Mouse (Mus musculus) liver, embryonic 15.5 days (tissue): Measurements from ENCODE around the gene Mei1. TPM values are rescaled to one million over a fixed set of nuclear protein-coding genes. Genes with fewer than 3 reads are reported as not detected.

Experiments
- ATAC-seq: fragments of 200-750 bp; cut with Nextera tagmentation; 2 replicates; pipeline ENCODE4 v1.8.0; 2017; ENCODE audit warnings: moderate number of reproducible peaks, mild to moderate bottlenecking, moderate library complexity; ENCODE audit not compliant: insufficient read depth
- H3K27ac ChIP-seq: fragments of 300-500 bp; sonication (generic); replicated peaks from 2 replicates; pipeline ENCODE4 v1.5.1; 2015; ENCODE audit warnings: mild to moderate bottlenecking, inconsistent platforms
- H3K27me3 ChIP-seq: fragments of 300-500 bp; sonication (generic); 2 replicates; pipeline ENCODE4 v1.6.1; 2015; ENCODE audit warnings: mild to moderate bottlenecking, inconsistent platforms
- H3K36me3 ChIP-seq: fragments of 300-500 bp; sonication (generic); replicated peaks from 2 replicates; pipeline ENCODE4 v1.6.1; 2015; ENCODE audit warnings: moderate library complexity, mild to moderate bottlenecking, inconsistent platforms
- H3K4me1 ChIP-seq: fragments of 300-500 bp; sonication (generic); replicated peaks from 2 replicates; pipeline ENCODE4 v1.6.1; 2015; ENCODE audit warnings: inconsistent platforms
- H3K4me2 ChIP-seq: fragments of 300-500 bp; sonication (generic); 2 replicates; pipeline ENCODE4 v1.6.1; 2015; ENCODE audit warnings: moderate library complexity, mild to moderate bottlenecking, inconsistent platforms
- H3K4me3 ChIP-seq: fragments of 300-500 bp; sonication (generic); replicated peaks from 2 replicates; pipeline ENCODE4 v1.5.1; 2015; ENCODE audit warnings: mild to moderate bottlenecking, inconsistent platforms
- H3K9ac ChIP-seq: fragments of 300-500 bp; sonication (generic); 2 replicates; pipeline ENCODE4 v1.6.1; 2015; ENCODE audit warnings: moderate library complexity, mild to moderate bottlenecking, inconsistent platforms
- H3K9me3 ChIP-seq: fragments of 300-500 bp; sonication (generic); replicated peaks from 2 replicates; pipeline ENCODE4 v1.6.1; 2016; ENCODE audit warnings: inconsistent platforms
- WGBS: fragments of 180-500 bp; shearing (Covaris S2); methylation state at CpG from one replicate; pipeline ENCODE4 v1.1.7; 2015; ENCODE audit warnings: mixed read lengths; ENCODE audit not compliant: insufficient replicate concordance; 5-methylcytosine and 5-hydroxymethylcytosine counted together
- polyA plus RNA-seq: library from polyadenylated mRNA; unstranded; fragments of >200 nt; fragmentation: Nextera tagmentation; extraction: Ambion mirVana; gene quantifications from 2 replicates; pipeline ENCODE4 v1.2.1, GENCODE M21; 2015

Mei1 gene
- polyA plus RNA-seq, 1 experiment from 2014 or later: not detected

GRCm38 (mm10) chr15:82164496-82164895 is 94.7 kb downstream of the Mei1 start:
- WGBS: 19% methylated on average over 7 of the region's 7 CpGs
- Histone ChIP-seq H3K9ac (peak overlapping the region; percentile 36), H3K27ac (peak overlapping the region; percentile 90), H3K9me3 (no peaks in the 10 kb centered on the region), H3K4me1 (peaks cover 90% of the 10 kb centered on the region), H3K4me2 (peak overlapping the region; percentile 52), H3K36me3 (no peaks in the 10 kb centered on the region), H3K27me3 (no peaks in the 10 kb centered on the region), H3K4me3 (0 out of 2 replicates have a peak overlapping the region, but pooled peaks have one; percentile 5)
- ATAC-seq: peak; percentile 69

GRCm38 (mm10) chr15:82165332-82166239 is 95.8 kb downstream of the Mei1 start:
- H3K4me3 ChIP-seq: peak overlapping the region; percentile 31
- peaks cover 79% of the 10 kb centered on the region for H3K4me1 ChIP-seq
- no peaks in the 10 kb centered on the region for H3K27me3 ChIP-seq
- peak overlapping the region; percentile 60 for H3K4me2 ChIP-seq
- peaks cover 10% of the 10 kb centered on the region for H3K36me3 ChIP-seq
- 0 out of 2 replicates have a peak overlapping the region, but pooled peaks have one; percentile 7 for H3K9ac ChIP-seq
- H3K27ac ChIP-seq: peak overlapping the region; percentile 90
- H3K9me3 ChIP-seq: no peaks in the 10 kb centered on the region
- WGBS: 44% methylated on average over 8 of the region's 8 CpGs
- no peak for ATAC-seq

- no peaks in the 10 kb centered on the region for H3K27me3 ChIP-seq
- 0 out of 2 replicates have a peak overlapping the region, but pooled peaks have one; percentile 7 for H3K9ac ChIP-seq
- WGBS: 57% methylated on average over 22 of the region's 22 CpGs
- no peaks in the 10 kb centered on the region for H3K9me3 ChIP-seq
- peak overlapping the region; percentile 60 for H3K4me2 ChIP-seq
- peaks cover 19% of the 10 kb centered on the region for H3K36me3 ChIP-seq
- H3K27ac ChIP-seq: peak overlapping the region; percentile 90
- H3K4me3 ChIP-seq: peak overlapping the region; percentile 31
- H3K4me1 ChIP-seq: peaks cover 70% of the 10 kb centered on the region
- no peak for ATAC-seq
These were observed 96.7 kb downstream of the Mei1 start for GRCm38 (mm10) chr15:82166240-82167100.

GRCm38 (mm10) chr15:82167201-82168168 is 97.7 kb downstream of the Mei1 start:
- Histone ChIP-seq H3K27me3 (no peaks in the 10 kb centered on the region), H3K4me1 (peaks cover 61% of the 10 kb centered on the region), H3K4me2 (no peak overlapping the region), H3K27ac (peak overlapping the region; percentile 90), H3K9me3 (no peaks in the 10 kb centered on the region), H3K36me3 (peaks cover 29% of the 10 kb centered on the region), H3K4me3 (no peak overlapping the region), H3K9ac (no peak overlapping the region)
- WGBS: 79% methylated on average over 23 of the region's 23 CpGs
- ATAC-seq: no peak

GRCm38 (mm10) chr15:82169671-82170070 is 99.9 kb downstream of the Mei1 start:
- no peak overlapping the region for H3K4me3 ChIP-seq
- peaks cover 40% of the 10 kb centered on the region for H3K4me1 ChIP-seq
- H3K4me2 ChIP-seq: no peak overlapping the region
- peaks cover 50% of the 10 kb centered on the region for H3K36me3 ChIP-seq
- WGBS: 78% methylated on average over 5 of the region's 5 CpGs
- no peak overlapping the region for H3K27ac ChIP-seq
- ATAC-seq: no peak
- no peaks in the 10 kb centered on the region for H3K27me3 ChIP-seq
- no peaks in the 10 kb centered on the region for H3K9me3 ChIP-seq
- H3K9ac ChIP-seq: no peak overlapping the region

- ATAC-seq: no peak
These were observed 100.9 kb downstream of the Mei1 start for GRCm38 (mm10) chr15:82170437-82171377.

GRCm38 (mm10) chr15:82172648-82173047 is 102.9 kb downstream of the Mei1 start:
- no peak overlapping the region for H3K4me3 ChIP-seq

More at GRCm38 (mm10) chr15:82170437-82171377, 100.9 kb downstream of the Mei1 start:
- peaks cover 30% of the 10 kb centered on the region for H3K4me1 ChIP-seq
- H3K4me2 ChIP-seq: no peak overlapping the region
- no peak overlapping the region for H3K4me3 ChIP-seq
- H3K36me3 ChIP-seq: peaks cover 60% of the 10 kb centered on the region
- 88% methylated on average over 36 of the region's 36 CpGs for WGBS
- H3K27ac ChIP-seq: no peak overlapping the region
- H3K27me3 ChIP-seq: no peaks in the 10 kb centered on the region
- H3K9me3 ChIP-seq: no peaks in the 10 kb centered on the region
- no peak overlapping the region for H3K9ac ChIP-seq

GRCm38 (mm10) chr15:82175091-82175490 is 105.3 kb downstream of the Mei1 start:
- H3K4me2 ChIP-seq: no peak overlapping the region
- no peaks in the 10 kb centered on the region for H3K9me3 ChIP-seq
- H3K27ac ChIP-seq: no peak overlapping the region
- no peak overlapping the region for H3K9ac ChIP-seq
- H3K4me1 ChIP-seq: no peaks in the 10 kb centered on the region
- H3K27me3 ChIP-seq: no peaks in the 10 kb centered on the region
- H3K4me3 ChIP-seq: no peak overlapping the region
- no peak for ATAC-seq
- H3K36me3 ChIP-seq: peaks cover 98% of the 10 kb centered on the region
- 91% methylated on average over 9 of the region's 9 CpGs for WGBS

More at GRCm38 (mm10) chr15:82172648-82173047, 102.9 kb downstream of the Mei1 start:
- Histone ChIP-seq H3K4me1 (peaks cover 10% of the 10 kb centered on the region), H3K36me3 (peaks cover 79% of the 10 kb centered on the region), H3K27ac (0 out of 2 replicates have a peak overlapping the region, but pooled peaks have one; percentile 3), H3K9me3 (no peaks in the 10 kb centered on the region), H3K4me2 (no peak overlapping the region), H3K27me3 (no peaks in the 10 kb centered on the region), H3K9ac (no peak overlapping the region)
- 85% methylated on average over 8 of the region's 8 CpGs for WGBS
- no peak for ATAC-seq
